Mouse (Mus musculus) urinary bladder, adult 2 months (tissue): ENCODE data around the gene Gsta4. TPM values are rescaled to one million over a fixed set of nuclear protein-coding genes. Genes with fewer than 3 reads are reported as not detected.
"Not testable (repeated sequence)": the region's sequence is repeated elsewhere in the genome, so short reads cannot be mapped to it uniquely, and the experiment has no call there.

ENCODE experiments used
- DNase-seq: peaks from one replicate; pipeline ENCODE4 v3.0.0; 2022; ENCODE audit warnings: low spot score
- polyA plus RNA-seq: library from polyadenylated mRNA; depleted of rRNA; stranded (reverse); fragments of >200 nt; gene quantifications from 2 replicates; pipeline ENCODE4 v1.2.3, GENCODE M21; 2012; rRNA removed

Gene Gsta4
- 1,883 and 2,290 TPM in 2 replicates for polyA plus RNA-seq

DNA sequence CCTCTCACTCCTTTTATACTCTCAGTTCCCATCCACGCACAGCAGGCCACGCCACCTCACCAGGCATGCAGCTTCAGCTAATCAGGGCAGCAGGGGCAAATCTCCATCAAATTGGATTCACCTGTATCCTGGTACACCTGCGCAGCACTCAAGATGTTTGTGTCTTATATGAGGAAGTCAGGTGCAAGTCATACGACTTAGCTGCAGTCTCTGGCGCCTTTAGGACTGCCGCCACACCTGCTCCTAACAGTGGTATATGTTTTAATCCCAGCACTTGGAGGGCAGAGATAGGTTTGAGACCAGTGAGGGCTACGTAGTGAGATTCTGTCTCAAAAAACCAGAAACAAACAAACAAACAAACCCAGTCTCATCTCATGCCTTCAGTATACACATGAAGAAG lies at the start of gene Gsta4:
Gsta4 (plus strand) TSS at position 301 of the 400 bp plus-strand sequence.
- DNase-seq, result not testable (repeated sequence)

DNA sequence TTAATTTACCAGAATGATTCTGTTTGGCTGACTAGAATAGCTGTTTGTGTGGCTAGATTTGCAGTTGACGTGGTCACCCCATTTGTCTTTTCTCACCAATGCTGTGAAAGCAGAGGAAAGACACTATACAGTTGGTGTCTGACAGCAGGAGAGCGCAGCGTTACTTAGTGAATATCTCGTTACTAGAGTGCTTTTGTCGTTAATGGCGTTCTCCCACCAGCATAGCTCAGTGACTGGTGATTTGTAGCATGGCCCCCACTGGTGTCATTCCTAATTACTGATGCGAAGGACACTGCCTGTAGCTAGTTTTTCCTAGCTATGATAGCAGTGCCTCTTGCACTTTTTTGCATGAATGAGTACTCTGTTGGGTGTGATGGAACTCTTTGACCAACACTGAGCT lies 46.9 kb upstream of the Gsta4 start:
- no peak for DNase-seq

DNA sequence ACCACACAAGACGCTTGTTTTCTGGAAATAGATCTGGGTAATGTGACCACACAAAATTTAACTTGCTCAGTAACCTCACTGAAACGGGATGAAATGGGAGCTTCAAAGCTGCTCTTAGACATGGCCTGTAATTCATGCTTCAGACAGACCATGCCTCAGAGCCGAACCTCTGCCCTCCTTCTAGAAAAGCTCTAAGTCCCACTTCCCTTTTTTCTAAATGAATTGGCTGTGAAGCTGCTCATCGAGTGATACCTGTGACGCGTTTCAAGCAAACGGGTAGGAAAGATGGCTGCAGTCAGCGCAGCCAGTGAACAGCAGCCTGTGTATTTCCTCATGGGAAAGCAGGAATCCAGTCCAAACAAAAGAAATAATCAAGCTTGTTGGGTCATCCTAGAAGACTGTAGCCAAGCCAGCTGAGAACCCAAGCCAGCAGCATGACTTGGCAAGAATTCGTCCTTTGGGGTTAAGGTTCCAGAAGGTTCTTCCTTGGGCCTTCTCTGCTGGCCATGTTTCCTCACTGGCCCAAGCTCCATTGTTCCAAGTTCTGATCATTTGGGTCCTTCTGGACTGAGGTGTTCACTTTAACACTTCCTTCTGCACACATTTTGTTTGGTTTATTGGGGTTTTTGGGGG lies 44.4 kb upstream of the Gsta4 start:
- no peak for DNase-seq

DNA sequence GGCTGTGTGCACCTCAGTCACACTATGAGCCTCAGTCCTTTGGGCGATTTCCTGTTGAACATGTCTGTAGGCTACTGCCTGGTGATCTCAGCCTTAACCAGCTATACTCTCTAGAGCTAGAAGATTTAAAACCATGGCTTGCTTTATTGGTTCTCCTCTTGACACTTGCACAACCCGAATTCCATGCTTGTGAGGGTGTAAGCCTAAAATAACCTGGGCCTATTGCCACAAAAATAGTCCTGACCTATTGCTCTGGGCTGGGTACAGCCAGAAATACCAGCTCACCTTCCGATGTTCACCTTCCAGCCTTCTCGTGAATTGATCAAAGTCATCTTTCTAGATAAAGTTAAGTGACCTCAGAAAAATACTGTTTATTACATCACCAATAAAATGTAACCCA lies 43.1 kb upstream of the Gsta4 start:
- DNase-seq, result no peak

DNA sequence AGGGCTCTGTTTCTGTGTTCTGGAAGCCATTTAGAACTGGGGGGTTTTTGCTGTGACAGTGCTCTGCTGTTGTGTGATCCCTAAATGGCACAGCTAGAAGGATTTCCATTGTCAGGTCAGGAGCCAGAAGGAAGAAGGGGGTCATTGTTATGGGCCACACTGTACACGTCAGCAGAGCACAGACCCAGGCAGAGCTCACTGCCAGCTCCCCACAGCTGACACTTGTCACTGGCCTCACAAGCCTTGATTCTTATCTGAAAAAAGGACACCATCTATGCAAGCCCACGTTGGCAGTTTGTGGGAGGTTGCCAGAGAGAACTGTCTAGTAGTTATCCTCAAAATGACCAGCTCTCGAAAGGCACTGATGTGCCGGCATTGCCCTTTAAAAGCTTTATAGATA lies 36.5 kb upstream of the Gsta4 start:
- no peak for DNase-seq

DNA sequence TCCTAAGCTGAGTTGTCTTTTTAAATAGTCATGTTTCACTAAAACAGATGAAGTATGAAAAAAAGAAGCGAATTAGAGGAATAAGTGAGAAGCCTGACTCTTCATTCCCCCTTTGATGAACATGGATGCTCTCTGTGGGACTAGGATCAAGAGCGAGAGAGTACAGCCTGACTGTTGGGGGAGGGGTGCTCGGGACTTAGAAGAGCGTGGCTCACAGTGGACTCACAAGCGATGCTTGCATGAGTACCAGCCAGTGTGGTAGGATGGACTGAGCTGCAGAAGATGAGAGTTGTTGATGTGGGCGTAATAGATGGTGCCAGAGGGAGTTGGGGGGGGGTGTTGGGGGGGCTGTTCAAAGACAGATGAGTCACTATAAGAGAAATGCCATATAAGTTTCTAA lies 35.9 kb upstream of the Gsta4 start:
- no peak for DNase-seq

DNA sequence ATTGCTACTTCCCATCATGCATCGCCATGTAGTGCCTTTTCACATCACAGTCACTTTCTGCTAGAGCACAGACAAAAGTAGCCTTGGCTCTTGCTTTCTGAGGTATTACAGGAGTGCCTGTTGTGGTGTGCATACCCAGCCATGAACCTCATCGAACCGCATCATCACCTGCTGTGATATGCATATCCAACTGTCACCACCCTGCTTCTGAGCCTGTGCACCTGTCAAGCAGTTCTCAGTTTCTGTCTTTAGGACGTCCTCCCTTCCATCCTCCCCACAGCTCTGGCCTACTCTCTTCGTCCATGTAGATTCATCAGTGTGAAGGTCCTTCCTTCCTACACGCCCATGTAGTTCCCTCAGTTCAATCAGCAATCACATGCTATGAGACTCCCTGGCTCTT lies 34.4 kb upstream of the Gsta4 start:
- no peak for DNase-seq

DNA sequence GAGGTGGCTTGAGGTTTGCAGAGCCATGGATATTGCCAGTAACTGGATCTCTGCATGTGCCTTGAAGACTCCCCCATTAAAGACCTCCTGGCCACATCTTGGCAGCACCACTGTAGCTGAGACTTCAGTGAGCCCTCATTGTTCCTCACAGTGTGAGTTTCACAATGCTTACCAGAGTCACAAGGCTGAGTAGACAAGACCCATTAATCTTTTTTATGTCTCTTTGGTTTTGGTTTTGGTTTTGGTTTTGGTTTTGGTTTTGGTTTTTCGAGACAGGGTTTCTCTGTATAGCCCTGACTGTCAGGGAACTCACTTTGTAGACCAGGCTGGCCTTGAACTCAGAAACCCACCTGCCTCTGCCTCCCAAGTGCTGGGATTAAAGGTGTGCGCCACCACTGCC lies 32.8 kb upstream of the Gsta4 start:
- DNase-seq, result not testable (repeated sequence)

DNA sequence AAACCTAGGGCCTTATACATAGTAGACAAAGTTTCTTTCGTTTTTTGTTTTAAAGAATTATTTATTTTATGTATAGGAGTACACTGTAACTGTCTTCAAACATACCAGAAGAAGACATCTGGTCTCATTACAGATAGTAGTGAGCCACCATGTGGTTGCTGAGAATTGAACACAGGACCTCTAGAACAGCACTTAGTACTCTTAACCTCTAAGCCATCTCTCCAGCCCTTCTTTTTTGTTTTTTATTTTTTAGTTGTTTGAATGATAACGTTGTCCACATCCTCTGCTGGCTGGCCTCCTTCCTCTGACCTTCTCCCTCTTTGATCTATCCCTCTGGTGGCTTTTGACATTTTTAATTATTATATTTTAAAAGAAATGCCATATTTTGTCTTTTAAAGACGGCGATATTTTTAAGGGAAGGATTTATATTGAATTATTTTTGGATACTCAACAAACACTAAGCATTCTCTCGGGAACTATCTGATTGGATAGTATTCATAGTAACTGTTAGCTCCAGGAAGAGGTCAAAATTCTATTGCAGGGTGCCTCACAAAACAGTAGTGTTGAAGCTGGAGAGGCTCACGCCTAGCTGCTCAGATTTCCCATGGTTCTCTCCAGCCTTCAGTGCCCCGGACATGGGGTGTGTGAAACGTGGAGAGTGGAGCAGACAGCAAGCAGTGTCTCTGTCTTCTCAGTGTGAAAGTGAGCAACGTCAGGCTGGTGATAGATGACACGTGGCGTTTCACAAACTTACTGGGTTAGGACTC lies 28.2 kb upstream of the Gsta4 start:
- DNase-seq, result no peak

DNA sequence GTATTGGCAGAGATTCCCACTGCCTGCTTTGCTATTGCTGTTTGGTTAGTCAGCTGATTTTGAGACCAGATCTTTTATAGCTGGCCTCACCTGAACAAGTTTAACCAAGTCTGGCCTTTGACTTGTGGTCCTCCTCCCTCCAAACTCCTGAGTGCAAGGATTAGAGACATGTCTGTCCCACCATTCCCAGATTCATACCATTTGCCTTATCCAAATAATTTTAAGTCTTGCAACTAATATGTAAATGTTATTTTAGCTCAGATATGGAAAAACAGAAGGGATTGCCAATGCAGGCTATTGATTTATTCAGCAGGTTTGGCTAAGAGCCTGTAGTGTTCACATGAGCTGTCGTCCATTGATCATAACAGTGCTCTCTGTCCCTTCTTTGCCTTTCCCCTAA lies 25.4 kb upstream of the Gsta4 start:
- DNase-seq, result no peak

DNA sequence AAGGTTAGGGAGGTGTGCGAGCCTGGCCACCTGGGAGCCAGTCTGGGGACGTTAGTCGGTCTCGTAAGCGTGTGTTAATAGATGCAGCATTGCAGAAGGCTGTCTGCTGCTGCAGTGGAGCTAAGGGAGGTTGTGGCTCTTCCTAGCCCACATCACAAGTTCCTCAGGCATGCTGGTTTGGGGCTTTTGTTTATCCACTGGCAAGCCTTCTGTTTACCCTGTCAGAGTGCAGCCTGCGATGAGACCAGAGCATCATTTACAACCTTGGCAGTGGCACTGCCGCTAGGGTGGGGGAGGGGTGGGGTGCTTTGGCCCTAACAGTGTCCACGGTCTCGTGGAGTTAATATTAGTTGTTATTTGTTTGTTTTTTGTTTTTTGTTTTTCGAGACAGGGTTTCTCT lies 19.3 kb upstream of the Gsta4 start:
- DNase-seq, result no peak

DNA sequence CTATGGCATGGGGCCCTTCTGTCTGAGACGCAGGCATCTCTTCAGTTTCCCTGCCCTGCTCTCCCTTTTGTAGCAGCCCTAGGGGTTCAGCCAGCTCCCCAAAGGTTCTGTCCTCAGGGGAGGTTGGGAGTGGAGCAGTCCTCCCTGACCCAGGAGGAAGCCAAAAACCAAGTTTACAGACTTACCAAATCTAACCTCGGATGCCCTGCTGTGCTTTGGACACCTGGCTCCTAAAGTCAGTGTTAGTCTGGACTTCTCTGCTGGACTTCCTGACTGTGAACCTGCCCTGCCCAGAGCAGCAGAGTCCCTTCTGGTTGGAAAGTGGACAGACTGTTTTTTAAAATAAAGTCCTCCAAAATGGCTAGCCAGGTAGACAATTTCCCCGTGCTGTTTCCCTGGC lies 17.8 kb upstream of the Gsta4 start:
- DNase-seq, result no peak

DNA sequence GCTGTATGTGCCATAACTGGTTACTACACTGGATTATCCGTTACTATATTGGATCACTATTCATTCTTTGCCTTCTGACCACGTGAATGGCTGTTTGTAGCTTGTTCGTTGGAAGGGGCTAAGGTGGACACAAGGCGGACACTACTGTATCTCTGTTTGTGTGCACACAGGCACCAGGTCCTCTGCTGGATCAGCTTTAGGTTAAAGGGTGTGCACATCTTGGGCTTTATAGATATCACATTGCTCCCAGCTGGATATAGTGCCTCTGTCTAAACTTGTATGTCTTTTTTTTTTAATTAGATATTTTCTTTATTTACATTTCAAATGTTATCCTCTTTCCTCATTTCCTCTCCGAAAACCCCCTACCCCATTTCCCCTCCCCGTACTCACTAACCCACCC lies 17.1 kb upstream of the Gsta4 start:
- no peak for DNase-seq

DNA sequence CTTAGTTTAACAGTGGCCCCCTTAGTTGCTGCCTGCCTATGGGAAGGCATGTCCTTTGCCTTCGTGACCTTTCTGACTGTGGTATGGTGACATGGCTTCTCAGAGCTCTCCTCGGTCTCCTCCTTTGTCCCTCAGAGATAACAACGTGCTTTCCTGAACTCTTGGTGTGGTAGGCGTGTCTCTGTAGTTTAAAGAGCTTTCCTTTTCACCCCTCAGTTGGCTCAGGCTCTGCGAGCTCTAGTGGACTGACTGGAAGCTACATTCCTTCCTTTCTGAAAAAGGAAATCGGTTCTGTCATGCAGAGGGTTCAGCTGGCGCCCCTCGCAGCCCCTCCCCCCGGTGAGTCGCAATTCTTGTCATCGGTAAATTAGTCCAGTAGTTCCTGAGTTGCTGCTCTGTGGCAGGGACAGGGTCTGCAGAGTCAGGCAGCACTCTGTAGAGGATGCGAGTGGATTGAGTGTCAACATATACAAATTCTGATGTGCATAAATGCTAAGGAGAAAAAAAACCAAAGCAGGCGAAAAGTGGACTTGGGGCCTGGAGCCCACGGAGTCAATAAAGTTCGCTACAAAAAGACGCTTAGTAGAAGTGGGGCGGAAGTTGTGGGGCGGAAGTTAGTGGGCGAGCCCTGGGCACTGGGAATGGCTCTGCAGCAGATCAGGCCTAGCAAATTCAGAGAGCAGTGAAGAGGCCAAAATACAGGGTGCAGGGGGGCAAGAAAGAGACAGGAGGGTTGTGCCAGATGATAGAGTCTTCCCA lies 15.7 kb upstream of the Gsta4 start:
- DNase-seq, result no peak

DNA sequence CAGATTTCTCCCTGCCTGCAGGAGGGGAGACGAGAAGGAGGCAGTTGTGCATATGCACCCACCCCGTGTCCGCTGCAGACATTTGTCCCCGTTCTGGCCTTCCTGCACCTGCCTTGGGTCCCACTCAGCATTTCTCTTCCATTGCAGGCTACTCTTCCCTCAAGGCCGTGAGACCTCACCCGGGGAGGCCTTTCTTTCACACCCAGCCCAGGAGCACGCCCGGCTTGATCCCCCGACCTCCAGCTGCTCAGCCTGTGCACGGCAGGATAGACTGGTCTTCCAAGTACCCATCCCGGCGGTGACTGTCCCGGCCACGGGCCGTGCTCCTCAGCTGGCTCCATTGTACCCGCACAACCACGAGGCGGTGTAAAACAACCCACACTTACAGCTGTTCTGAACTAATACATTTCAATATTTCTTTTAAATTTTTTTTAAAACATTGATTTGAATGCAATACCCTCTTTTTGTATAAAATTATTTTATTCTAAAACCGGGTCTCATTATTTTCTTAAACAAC lies 15.1 kb upstream of the Gsta4 start:
- DNase-seq, result no peak

DNA sequence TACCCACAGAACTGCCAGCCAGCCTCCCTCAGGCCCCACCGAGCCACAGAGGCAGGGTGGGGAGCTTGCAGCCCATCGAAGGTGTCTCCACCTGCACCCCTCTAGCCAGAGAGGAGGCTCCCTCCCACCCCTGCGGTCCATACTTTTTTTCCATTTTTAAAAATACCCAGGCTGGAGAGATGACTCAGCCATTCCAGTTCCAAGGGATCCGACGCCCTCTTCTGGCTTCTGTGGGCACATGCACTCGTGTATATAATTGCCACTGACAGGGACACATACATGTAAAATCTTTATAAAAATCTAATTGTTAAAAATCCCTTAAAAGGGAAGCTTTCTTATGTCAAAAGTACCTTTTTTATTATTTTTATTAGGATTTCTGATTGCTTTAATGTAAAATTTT lies 13.7 kb upstream of the Gsta4 start:
- no peak for DNase-seq

DNA sequence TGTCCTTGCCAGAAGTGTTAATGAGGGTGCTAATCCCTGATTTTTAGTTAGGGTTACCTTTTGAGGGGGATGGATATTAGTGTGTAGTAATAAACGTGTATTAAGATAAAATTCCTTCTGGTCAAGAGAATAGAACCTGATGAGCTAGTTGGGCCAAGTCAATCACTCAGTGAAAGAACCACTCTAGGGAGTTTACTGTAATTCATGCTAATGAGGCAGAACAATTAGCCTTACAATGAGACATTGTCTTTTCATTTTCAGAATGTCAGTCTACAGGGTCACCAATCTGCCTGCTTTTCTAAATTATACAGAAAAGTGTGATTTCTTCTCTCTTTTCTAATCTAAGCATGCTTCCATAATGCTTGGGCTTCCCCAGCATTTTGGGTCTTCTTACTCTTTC lies 8.6 kb upstream of the Gsta4 start:
- no peak for DNase-seq

DNA sequence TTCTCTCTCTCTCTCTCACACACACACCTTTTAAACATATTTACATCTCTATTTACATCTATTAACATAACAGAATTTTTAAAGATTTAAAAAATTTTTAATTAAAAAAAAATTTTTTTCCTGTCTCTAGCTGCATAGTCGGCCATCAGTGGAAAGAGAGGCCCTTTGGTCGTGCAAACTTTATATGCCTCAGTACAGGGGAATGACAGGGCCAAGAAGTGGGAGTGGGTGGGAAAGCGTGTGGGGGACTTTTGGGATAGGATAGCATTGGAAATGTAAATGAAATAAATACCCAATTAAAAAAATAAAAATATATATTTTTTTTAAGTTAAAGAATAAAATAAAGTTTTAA lies 7.7 kb upstream of the Gsta4 start:
- DNase-seq, result not testable (repeated sequence)

DNA sequence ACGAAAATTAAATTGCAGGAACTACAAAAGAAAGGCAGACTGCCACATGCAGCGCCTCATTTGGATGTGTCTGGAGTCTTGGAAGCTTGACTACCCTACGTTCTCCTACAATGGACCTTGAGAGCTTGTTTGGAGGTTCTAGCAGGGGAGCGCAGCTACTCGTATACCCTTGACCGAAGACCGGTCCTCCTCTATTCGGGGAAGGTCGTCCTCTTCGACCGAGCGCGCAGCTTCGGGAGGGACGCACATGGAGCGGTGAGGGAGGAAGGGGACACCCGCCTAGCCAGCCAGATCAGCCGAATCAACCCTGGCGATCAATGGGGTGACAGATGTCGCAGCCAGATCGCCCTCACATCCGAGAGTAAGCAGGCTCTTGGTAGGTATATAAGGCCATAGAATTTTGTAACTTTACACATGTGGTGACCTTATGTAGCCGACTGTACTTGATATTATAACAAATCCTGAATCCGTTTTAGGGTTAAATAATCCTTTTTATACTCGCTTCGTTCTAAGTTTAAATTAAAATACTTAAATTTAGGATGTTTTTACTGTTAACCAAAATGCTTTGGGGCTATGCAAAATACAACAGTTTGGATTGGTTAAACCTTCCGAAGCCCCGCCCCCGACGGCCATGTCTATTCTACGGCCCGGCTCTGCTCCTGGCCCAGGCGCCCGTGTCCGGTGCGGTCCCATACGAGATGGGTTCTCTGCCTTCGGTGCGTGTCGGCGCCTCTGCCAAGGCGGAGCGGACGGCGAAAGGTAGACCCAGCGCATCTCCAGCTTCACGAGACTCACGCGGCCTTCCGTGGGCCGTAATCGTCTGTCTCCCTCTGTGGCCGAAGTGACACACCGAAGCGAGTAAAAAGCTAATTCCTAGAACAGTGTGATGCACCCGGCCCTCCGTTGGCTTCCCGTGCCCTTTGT lies 7.0 kb upstream of the Gsta4 start:
- peak; percentile 91 for DNase-seq

DNA sequence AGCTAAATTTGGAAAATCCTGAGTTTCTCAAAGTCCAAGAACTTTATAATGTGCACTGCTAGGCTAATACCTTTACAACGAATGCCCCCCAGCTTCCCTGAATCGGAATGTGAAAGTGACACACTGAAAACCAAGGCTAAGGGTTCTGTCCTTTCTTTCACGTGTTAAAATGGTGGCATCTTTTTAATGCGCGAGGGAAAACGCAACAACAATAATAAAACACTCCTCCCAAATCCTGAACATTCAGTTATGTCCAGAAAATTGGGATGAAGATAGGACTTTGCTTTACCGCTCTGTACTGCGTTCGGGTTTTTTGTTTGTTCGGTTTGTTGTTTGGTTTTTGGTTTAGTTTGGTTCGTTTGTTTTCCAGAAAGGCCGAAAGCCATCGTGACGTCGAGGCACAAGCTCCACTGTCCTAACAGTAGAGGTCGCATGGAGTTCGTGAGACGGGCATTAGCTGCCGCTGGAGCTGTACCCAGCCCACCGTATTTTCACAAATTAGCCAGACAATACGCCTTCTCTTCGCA lies 6.3 kb upstream of the Gsta4 start:
- no peak for DNase-seq

DNA sequence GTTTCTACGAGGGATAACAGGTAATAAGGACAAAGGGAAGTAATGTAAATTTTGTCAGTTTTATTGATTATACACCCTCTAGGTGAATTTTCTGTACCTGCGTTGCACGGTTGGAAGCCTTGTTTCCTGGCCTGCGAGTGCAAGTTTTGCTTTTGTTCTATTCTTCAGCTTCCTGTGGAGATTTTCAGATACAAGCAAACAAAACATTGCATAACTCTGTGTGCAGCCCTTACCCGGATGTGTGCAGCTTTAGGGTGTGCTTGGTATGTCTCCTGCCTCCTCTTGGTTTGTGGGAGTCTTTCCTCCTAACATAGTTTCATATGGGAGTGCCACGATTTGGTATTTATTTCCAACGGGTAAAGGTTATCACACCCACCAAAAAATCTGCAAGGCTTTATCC lies 5.7 kb upstream of the Gsta4 start:
- no peak for DNase-seq
